Mouse (Mus musculus): ENCODE data around the gene Hist1h2ab.
"Not testable (repeated sequence)": the region's sequence is repeated elsewhere in the genome, so short reads cannot be mapped to it uniquely, and the experiment has no call there.

The Hist1h2ab gene

GRCm38 (mm10) chr13:23755000-23755399, 4.1 kb downstream of the Hist1h2ab start:
- DNase-seq = no peak

- peak; percentile 91 to 94 for DNase-seq
Measured at GRCm38 (mm10) chr13:23756790-23757189, 5.9 kb downstream of the Hist1h2ab start, which contains the start of gene Hist1h4b. Hist1h4b (plus strand) TSS chr13:23757013.

- no peak for DNase-seq
Measured at GRCm38 (mm10) chr13:23757211-23757773, 6.4 kb downstream of the Hist1h2ab start.

- DNase-seq = no peak
Measured at GRCm38 (mm10) chr13:23757921-23758320, 7.0 kb downstream of the Hist1h2ab start.

GRCm38 (mm10) chr13:23759251-23759771, 8.4 kb downstream of the Hist1h2ab start:
- DNase-seq = no peak

- DNase-seq = no peak
Measured at GRCm38 (mm10) chr13:23759916-23760239, 9.0 kb downstream of the Hist1h2ab start.

- DNase-seq = no peak
Measured at GRCm38 (mm10) chr13:23760240-23760971, 9.5 kb downstream of the Hist1h2ab start.

GRCm38 (mm10) chr13:23760972-23761864, 10.3 kb downstream of the Hist1h2ab start, which contains the start of gene Hist1h4a:
Hist1h4a (minus strand) TSS chr13:23761230.
- DNase-seq = peak; percentile 99

- peak; percentile 47 to 59 for DNase-seq
Measured at GRCm38 (mm10) chr13:23761871-23762821, 11.2 kb downstream of the Hist1h2ab start, which contains the start of gene Hist1h3a. Hist1h3a (minus strand) TSS chr13:23762386.

- DNase-seq = no peak
Measured at GRCm38 (mm10) chr13:23763242-23763585, 12.3 kb downstream of the Hist1h2ab start.

- DNase-seq = peak; percentile 89 to 92
Measured at GRCm38 (mm10) chr13:23763586-23764323, 12.8 kb downstream of the Hist1h2ab start, which contains the start of gene Hist1h1a. Hist1h1a (plus strand) TSS chr13:23763666.

- no peak for DNase-seq
Measured at GRCm38 (mm10) chr13:23764324-23765171, 13.6 kb downstream of the Hist1h2ab start.

GRCm38 (mm10) chr13:23765172-23765513, 14.2 kb downstream of the Hist1h2ab start:
- DNase-seq = no peak

GRCm38 (mm10) chr13:23766772-23767171, 15.8 kb downstream of the Hist1h2ab start:
- DNase-seq = no peak

- no peak for DNase-seq
Measured at GRCm38 (mm10) chr13:23768834-23769397, 18.0 kb downstream of the Hist1h2ab start.

- DNase-seq = not testable (repeated sequence)
Measured at GRCm38 (mm10) chr13:23769613-23770012, 18.7 kb downstream of the Hist1h2ab start, which contains the start of gene Trim38. Trim38 (plus strand) TSS chr13:23769913.

- peak; percentile 27 to 65 for DNase-seq
Measured at GRCm38 (mm10) chr13:23772561-23773313, 21.8 kb downstream of the Hist1h2ab start.

- no peak for DNase-seq
Measured at GRCm38 (mm10) chr13:23778339-23778738, 27.4 kb downstream of the Hist1h2ab start.

GRCm38 (mm10) chr13:23779025-23779424, 28.1 kb downstream of the Hist1h2ab start:
- DNase-seq = no peak

Measured in kidney, postnatal 25 days (tissue).